In the genomic region with DNA sequence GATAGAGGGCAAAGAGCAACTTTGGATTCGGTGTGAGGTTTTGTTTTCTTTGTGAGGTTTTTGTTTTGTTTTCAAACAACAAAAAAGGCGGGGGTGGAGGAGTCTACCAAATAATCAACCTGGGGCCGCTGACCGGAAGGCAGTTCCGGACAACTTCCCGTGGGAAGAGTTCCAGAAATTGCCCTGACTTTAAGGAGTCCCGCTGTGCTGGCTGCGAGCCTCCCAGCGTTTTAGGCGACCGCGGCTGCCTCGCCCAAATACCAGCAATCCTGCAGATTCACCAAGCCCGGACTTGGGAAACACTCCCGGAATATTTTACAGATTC, we compare ENCODE assay signal across 8 mouse cellular contexts. TPM values are rescaled to one million over a fixed set of nuclear protein-coding genes. Genes with fewer than 3 reads are reported as not detected.
A peak's percentile ranks its signal among the peaks of the same experiment; 100 is the strongest.
DNase-seq lines count a peak whose midpoint lies in the region; ATAC-seq and TF ChIP-seq lines count a peak whose summit lies in the region.

No protein-coding gene starts in this region.

- intact Hi-C loops in gastrocnemius, adult 2 months (cut with DNase I): loop anchor here (10.0 kb wide), 1 partner anchor 191 kb away; no protein-coding TSS in a partner anchor

- peak; percentile 22 to 46 for DNase-seq in cerebellum, postnatal 25 days
- DNase-seq in cerebellum, adult 11 months: no peak
- peak; percentile 36 to 81 for DNase-seq in adrenal gland, adult (ENCODE audit: inconsistent age in 2 of 2, low spot score in 1 of 2)
- peak; percentile 67 for DNase-seq in gastrocnemius, adult 2 months
- DNase-seq in right cerebral cortex, adult 18-20 months: no peak

- peaks cover 7% of the 10 kb centered on the region for H3K4me1 ChIP-seq in intestine, embryonic 16.5 days (ENCODE audit: control insufficient read depth, insufficient read depth, low read length)
- H3K4me1 ChIP-seq in lung, embryonic 16.5 days (replicated peaks; ENCODE audit: control insufficient read depth, insufficient read depth, low read length): peaks cover 4% of the 10 kb centered on the region; the same call in 1 of the 2 replicates
- peaks cover 13% of the 10 kb centered on the region for H3K4me1 ChIP-seq in stomach, embryonic 16.5 days (ENCODE audit: control insufficient read depth, insufficient read depth, low read length)

- peaks cover 43% of the 10 kb centered on the region for H3K27me3 ChIP-seq in intestine, embryonic 16.5 days (replicated peaks; ENCODE audit: control insufficient read depth, insufficient read depth, low read length)
- H3K27me3 ChIP-seq in lung, embryonic 16.5 days (ENCODE audit: control insufficient read depth, insufficient read depth, low read depth, low read length): peaks cover 57% of the 10 kb centered on the region
- H3K27me3 ChIP-seq in stomach, embryonic 16.5 days (ENCODE audit: control insufficient read depth, insufficient read depth, low read length): peaks cover 26% of the 10 kb centered on the region

- WGBS in intestine, embryonic 16.5 days: under 1% methylated on average over 15 of the region's 15 CpGs
- 1% methylated on average over 15 of the region's 15 CpGs for WGBS in lung, embryonic 16.5 days
- under 1% methylated on average over 15 of the region's 15 CpGs for WGBS in stomach, embryonic 16.5 days

- no peaks in the 10 kb centered on the region for H3K36me3 ChIP-seq in intestine, embryonic 16.5 days (ENCODE audit: control insufficient read depth, insufficient read depth, low read length)
- no peaks in the 10 kb centered on the region for H3K36me3 ChIP-seq in lung, embryonic 16.5 days (ENCODE audit: control insufficient read depth, insufficient read depth, low read length)
- H3K36me3 ChIP-seq in stomach, embryonic 16.5 days (ENCODE audit: control insufficient read depth, insufficient read depth, low read length): no peaks in the 10 kb centered on the region

- H3K9me3 ChIP-seq in intestine, embryonic 16.5 days (ENCODE audit: control insufficient read depth, low read length): no peaks in the 10 kb centered on the region
- no peaks in the 10 kb centered on the region for H3K9me3 ChIP-seq in lung, embryonic 16.5 days (ENCODE audit: control insufficient read depth, low read length)
- H3K9me3 ChIP-seq in stomach, embryonic 16.5 days (replicated peaks; ENCODE audit: control insufficient read depth, low read length): no peaks in the 10 kb centered on the region

- H3K4me2 ChIP-seq in intestine, embryonic 16.5 days (ENCODE audit: low read depth, low read length): peak overlapping the region; percentile 89
- peak overlapping the region; percentile 72 for H3K4me2 ChIP-seq in lung, embryonic 16.5 days (ENCODE audit: low read depth, low read length)
- peak overlapping the region; percentile 98 for H3K4me2 ChIP-seq in stomach, embryonic 16.5 days (ENCODE audit: low read depth, low read length)

- H3K9ac ChIP-seq in intestine, embryonic 16.5 days (ENCODE audit: low read depth, low read length): peak overlapping the region; percentile 63
- peak overlapping the region; percentile 62 for H3K9ac ChIP-seq in lung, embryonic 16.5 days (ENCODE audit: low read length)
- peak overlapping the region; percentile 47 for H3K9ac ChIP-seq in stomach, embryonic 16.5 days (ENCODE audit: low read length)

- H3K4me3 ChIP-seq in gastrocnemius, adult 2 months: peak overlapping the region; percentile 81
- peak overlapping the region; percentile 59 for H3K4me3 ChIP-seq in intestine, embryonic 16.5 days (ENCODE audit: low read length)
- H3K4me3 ChIP-seq in lung, embryonic 16.5 days (ENCODE audit: low read length): peak overlapping the region; percentile 61
- H3K4me3 ChIP-seq in stomach, embryonic 16.5 days (replicated peaks; ENCODE audit: low read length): peak overlapping the region; percentile 57

- peak overlapping the region; percentile 72 for H3K27ac ChIP-seq in gastrocnemius, adult 2 months
- no peak overlapping the region for H3K27ac ChIP-seq in intestine, embryonic 16.5 days (ENCODE audit: low read length)
- no peak overlapping the region for H3K27ac ChIP-seq in lung, embryonic 16.5 days (ENCODE audit: low read length)
- no peak overlapping the region for H3K27ac ChIP-seq in stomach, embryonic 16.5 days (ENCODE audit: low read length)

- no peak for TF ChIP-seq CTCF in gastrocnemius, adult 2 months (IDR thresholded peaks at IDR 0.05)

- ATAC-seq in intestine, embryonic 16.5 days: no peak
- peak; percentile 53; the same call in 1 of the 2 replicates for ATAC-seq in lung, embryonic 16.5 days (ENCODE audit: low read depth)
- ATAC-seq in stomach, embryonic 16.5 days (ENCODE audit: insufficient read depth, low FRiP score): peak; percentile 19; the same call in 1 of the 2 replicates

RNA-seq across cellular contexts. Expression of a gene that starts 13.0 kb away (rescaled TPM):
- total RNA-seq in gastrocnemius, adult 2 months (2021): 10 to 100 TPM; 50.2 to 51.4 TPM
- polyA plus RNA-seq in intestine, embryonic 16.5 days (2015; fragmentation: Nextera tagmentation; extraction: Ambion mirVana): 49.0 and 55.4 TPM in 2 replicates
- polyA plus RNA-seq in lung, embryonic 16.5 days (2015; fragmentation: Nextera tagmentation; extraction: Ambion mirVana): 60.6 and 61.5 TPM in 2 replicates
- polyA plus RNA-seq in stomach, embryonic 16.5 days (2015; fragmentation: Nextera tagmentation; extraction: Ambion mirVana): 46.5 and 50.1 TPM in 2 replicates

Comparison
In these comparisons a context has a peak if more than half of its experiments do, and no peak if none do; other contexts are left out.
1. DNase-seq: peak in cerebellum, postnatal 25 days (2 of 2), adrenal gland, adult (2 of 2) and gastrocnemius, adult 2 months (single experiment); none in cerebellum, adult 11 months (single experiment) and right cerebral cortex, adult 18-20 months (single experiment).
2. Peak in every context shown above with its lines, with median percentiles within 50 percentile points of each other: H3K4me3 ChIP-seq, H3K4me2 ChIP-seq and H3K9ac ChIP-seq.